Mouse (Mus musculus): ENCODE results near the gene Sidt1. TPM values are rescaled to one million over a fixed set of nuclear protein-coding genes. Genes with fewer than 3 reads are reported as not detected.
"Not testable (repeated sequence)": the region's sequence is repeated elsewhere in the genome, so short reads cannot be mapped to it uniquely, and the experiment has no call there.

Gene Sidt1
- polyA plus RNA-seq, 1 experiment from 2014 or later = 3.1 TPM

DNA sequence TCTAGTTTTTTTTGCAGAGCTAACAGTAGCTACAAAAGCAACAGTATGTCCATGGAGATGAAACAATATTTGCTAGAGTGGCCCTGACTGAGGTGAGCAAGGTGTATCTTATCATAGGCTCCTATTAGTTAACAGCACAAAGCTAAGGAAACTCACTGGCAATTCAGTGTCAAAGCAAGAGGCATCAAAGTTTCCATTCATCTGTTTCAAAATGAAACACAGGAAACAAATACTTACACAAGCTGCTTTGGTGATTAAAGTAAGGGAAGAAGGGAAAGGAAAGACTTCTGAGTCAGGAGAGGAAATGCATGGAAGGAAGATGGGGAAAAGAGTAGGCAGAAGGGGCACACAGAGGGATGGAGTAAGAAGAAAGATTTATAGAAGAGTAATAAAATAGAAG is 39.0 kb downstream of the Sidt1 start:
- no peaks in the 10 kb centered on the region for H3K27me3 ChIP-seq
- no peak for ATAC-seq (replicated peaks)
- no peak overlapping the region for H3K4me3 ChIP-seq
- H3K36me3 ChIP-seq = no peaks in the 10 kb centered on the region
- H3K9me3 ChIP-seq = no peaks in the 10 kb centered on the region
- no peak overlapping the region for H3K27ac ChIP-seq (replicated peaks)
- no peaks in the 10 kb centered on the region for H3K4me1 ChIP-seq
- H3K9ac ChIP-seq (replicated peaks) = no peak overlapping the region
- H3K4me2 ChIP-seq (replicated peaks) = no peak overlapping the region

- H3K4me2 ChIP-seq (replicated peaks); H3K9me3 ChIP-seq; H3K4me3 ChIP-seq; H3K27me3 ChIP-seq; H3K4me1 ChIP-seq; ATAC-seq (replicated peaks); H3K27ac ChIP-seq (replicated peaks); H3K36me3 ChIP-seq; H3K9ac ChIP-seq (replicated peaks): not testable (repeated sequence)
- WGBS = 92% methylated on average over 2 of the region's 2 CpGs
These were observed 40.3 kb downstream of the Sidt1 start for GRCm38 (mm10) chr16:44292681-44293080.

DNA sequence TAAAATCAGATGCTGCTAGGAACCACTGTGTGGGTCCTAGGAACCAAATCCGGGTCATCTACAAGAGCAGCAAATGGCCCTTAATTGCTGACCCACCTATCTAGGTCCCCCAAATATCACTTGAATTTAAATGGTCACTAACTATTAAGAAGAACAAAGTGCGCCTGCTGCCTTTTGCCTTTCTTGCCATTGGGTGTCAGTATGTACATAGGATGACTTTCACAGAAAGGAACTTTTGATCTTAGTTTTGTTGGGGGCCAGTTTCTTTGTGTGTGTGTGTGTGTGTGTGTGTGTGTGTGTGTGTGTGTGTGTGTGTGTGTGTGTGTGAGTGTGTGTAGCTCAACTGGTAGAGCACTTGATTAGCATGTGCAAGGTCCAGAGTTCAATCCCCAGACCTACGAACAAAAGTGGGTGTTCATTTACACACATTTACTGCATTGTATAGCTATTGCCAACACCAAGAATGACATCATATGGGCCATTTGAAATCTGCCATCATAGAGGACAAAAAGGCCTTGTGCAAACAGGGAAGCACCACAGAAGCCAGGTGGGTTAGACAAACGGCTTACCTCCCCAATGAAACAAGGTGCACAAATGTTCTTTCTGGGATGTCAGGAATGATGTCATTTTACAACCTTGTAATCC is 43.9 kb downstream of the Sidt1 start:
- Histone ChIP-seq H3K4me3 (no peak overlapping the region), H3K27me3 (no peaks in the 10 kb centered on the region), H3K36me3 (no peaks in the 10 kb centered on the region), H3K9ac (replicated peaks) (no peak overlapping the region), H3K27ac (replicated peaks) (no peak overlapping the region), H3K4me1 (no peaks in the 10 kb centered on the region), H3K9me3 (no peaks in the 10 kb centered on the region), H3K4me2 (replicated peaks) (no peak overlapping the region)
- ATAC-seq (replicated peaks) = no peak
- WGBS = 72% methylated on average over 4 of the region's 4 CpGs

- ATAC-seq (replicated peaks) = no peak
- Histone ChIP-seq H3K27ac (replicated peaks) (no peak overlapping the region), H3K36me3 (no peaks in the 10 kb centered on the region), H3K4me2 (replicated peaks) (no peak overlapping the region), H3K9ac (replicated peaks) (no peak overlapping the region), H3K4me3 (no peak overlapping the region), H3K4me1 (no peaks in the 10 kb centered on the region), H3K27me3 (no peaks in the 10 kb centered on the region), H3K9me3 (no peaks in the 10 kb centered on the region)
- WGBS = 71% methylated on average over 7 of the region's 7 CpGs
These were observed 45.5 kb downstream of the Sidt1 start for GRCm38 (mm10) chr16:44287356-44287950.

DNA sequence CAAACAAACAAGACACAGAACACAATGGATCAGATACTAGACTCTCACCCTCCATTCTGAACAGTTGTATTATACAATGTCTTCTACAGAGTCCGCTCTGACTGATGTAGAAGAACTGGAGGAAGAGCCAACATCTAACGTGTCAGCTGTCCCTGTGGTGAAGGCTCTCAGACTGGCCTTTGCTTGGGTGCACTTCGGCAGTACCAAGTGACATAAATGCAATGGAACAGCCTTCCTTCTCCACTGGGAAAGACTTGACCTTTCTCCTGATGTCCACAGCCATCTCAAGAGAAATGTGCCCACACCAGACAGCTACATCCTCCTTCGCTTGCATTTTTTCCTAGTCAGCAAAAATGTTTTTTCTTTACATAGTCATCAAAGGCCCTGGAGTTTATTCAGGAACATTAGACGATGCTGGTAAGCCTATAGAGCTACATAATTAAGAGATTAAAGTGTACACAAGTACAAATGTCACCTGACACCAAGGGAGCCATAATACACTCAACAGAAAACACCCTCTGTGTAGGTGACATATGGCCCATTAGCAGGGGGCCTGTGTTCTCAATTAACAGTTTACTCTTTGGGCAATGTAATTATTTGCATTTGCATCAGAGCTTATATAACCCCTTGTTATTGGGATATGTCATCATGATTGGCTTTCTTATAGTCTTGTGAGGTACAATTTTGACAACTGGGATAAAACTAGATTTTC is 50.2 kb downstream of the Sidt1 start:
- no peak for ATAC-seq (replicated peaks)

GRCm38 (mm10) chr16:44282036-44282435 is 51.0 kb downstream of the Sidt1 start:
- no peak overlapping the region for H3K27ac ChIP-seq (replicated peaks)
- no peak overlapping the region for H3K4me3 ChIP-seq
- no peaks in the 10 kb centered on the region for H3K9me3 ChIP-seq
- no peaks in the 10 kb centered on the region for H3K4me1 ChIP-seq
- 69% methylated on average over 3 of the region's 3 CpGs for WGBS
- H3K9ac ChIP-seq (replicated peaks) = no peak overlapping the region
- H3K36me3 ChIP-seq = no peaks in the 10 kb centered on the region
- no peak for ATAC-seq (replicated peaks)
- H3K4me2 ChIP-seq (replicated peaks) = no peak overlapping the region
- no peaks in the 10 kb centered on the region for H3K27me3 ChIP-seq

More for the DNA sequence above, 50.2 kb downstream of the Sidt1 start:
- Histone ChIP-seq H3K27me3 (no peaks in the 10 kb centered on the region), H3K27ac (replicated peaks) (no peak overlapping the region), H3K4me3 (no peak overlapping the region), H3K4me2 (replicated peaks) (no peak overlapping the region), H3K9ac (replicated peaks) (no peak overlapping the region), H3K4me1 (no peaks in the 10 kb centered on the region), H3K36me3 (no peaks in the 10 kb centered on the region), H3K9me3 (no peaks in the 10 kb centered on the region)
- WGBS = 73% methylated on average over 5 of the region's 5 CpGs

DNA sequence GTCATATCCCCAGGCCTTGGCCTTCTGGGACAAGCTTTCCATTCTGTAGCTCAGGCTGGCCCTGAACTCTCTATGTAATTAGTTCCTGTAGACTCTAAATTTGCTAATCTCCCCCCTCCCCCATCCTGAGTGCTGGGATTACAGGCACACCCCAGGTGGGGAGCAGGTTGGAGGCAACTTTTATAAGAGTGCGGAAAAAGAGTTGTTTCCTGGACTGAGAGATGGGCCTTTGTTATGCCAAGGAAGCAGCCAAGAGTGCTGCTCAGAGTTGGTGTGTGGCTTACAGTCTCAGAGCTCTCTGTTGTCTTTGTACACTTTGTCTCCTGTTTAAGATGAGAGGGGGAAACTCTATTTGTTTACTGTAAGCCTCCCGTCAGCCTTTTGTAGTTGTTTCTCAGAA is 52.2 kb downstream of the Sidt1 start:
- Histone ChIP-seq H3K4me3 (no peak overlapping the region), H3K4me2 (replicated peaks) (no peak overlapping the region), H3K9me3 (no peaks in the 10 kb centered on the region), H3K27ac (replicated peaks) (no peak overlapping the region), H3K36me3 (no peaks in the 10 kb centered on the region), H3K27me3 (no peaks in the 10 kb centered on the region), H3K9ac (replicated peaks) (no peak overlapping the region), H3K4me1 (no peaks in the 10 kb centered on the region)
- no peak for ATAC-seq (replicated peaks)
- 49% methylated on average over 2 of the region's 2 CpGs for WGBS

- no peaks in the 10 kb centered on the region for H3K4me1 ChIP-seq
- no peaks in the 10 kb centered on the region for H3K9me3 ChIP-seq
- no peak overlapping the region for H3K4me2 ChIP-seq (replicated peaks)
- H3K36me3 ChIP-seq = no peaks in the 10 kb centered on the region
- no peak overlapping the region for H3K9ac ChIP-seq (replicated peaks)
- H3K27ac ChIP-seq (replicated peaks) = no peak overlapping the region
- H3K4me3 ChIP-seq = no peak overlapping the region
- no peaks in the 10 kb centered on the region for H3K27me3 ChIP-seq
- ATAC-seq (replicated peaks) = no peak
- WGBS = 95% methylated on average over 10 of the region's 10 CpGs
These were observed 55.8 kb downstream of the Sidt1 start for GRCm38 (mm10) chr16:44277212-44277611.

DNA sequence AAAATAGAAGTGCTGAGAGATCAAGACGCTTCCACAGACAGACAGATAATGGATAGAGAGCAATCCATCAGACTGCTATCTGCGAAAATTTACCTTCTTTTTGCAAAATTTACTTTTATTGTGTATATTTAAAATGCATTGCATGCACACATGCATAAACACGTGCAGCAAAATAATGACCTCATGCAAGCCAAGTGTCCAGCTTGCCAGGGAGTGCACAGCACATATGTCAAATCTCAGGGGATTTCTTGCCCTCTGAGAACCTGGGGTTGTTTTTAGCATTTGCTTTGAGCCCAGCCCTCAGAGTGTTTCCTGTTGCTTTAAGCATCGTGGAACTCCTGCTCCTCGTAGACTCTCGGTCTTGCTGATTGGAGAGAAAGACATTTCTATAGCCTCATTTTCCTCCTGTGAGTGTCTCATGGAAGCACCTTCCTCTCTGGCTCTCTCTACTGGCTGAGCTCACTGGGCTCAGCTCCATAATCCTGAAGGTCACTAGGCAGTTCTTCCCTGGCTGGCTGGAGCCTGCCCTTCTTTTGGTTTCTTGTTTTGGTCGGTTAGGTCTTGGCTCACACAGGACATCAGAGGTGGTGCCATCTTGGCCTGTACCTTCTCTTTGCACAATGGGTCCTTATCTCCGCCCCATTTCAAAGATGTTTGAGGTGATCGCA is 61.5 kb downstream of the Sidt1 start:
- H3K36me3 ChIP-seq = no peaks in the 10 kb centered on the region
- 82% methylated on average over 9 of the region's 9 CpGs for WGBS
- no peaks in the 10 kb centered on the region for H3K27me3 ChIP-seq
- no peaks in the 10 kb centered on the region for H3K4me1 ChIP-seq
- no peak overlapping the region for H3K9ac ChIP-seq (replicated peaks)
- ATAC-seq (replicated peaks) = no peak
- H3K4me2 ChIP-seq (replicated peaks) = no peak overlapping the region
- no peak overlapping the region for H3K4me3 ChIP-seq
- H3K9me3 ChIP-seq = no peaks in the 10 kb centered on the region
- H3K27ac ChIP-seq (replicated peaks) = no peak overlapping the region

- no peak overlapping the region for H3K4me2 ChIP-seq (replicated peaks)
- no peaks in the 10 kb centered on the region for H3K9me3 ChIP-seq
- ATAC-seq (replicated peaks) = no peak
- H3K27ac ChIP-seq (replicated peaks) = no peak overlapping the region
- no peak overlapping the region for H3K4me3 ChIP-seq
- H3K9ac ChIP-seq (replicated peaks) = no peak overlapping the region
- H3K27me3 ChIP-seq = no peaks in the 10 kb centered on the region
- H3K4me1 ChIP-seq = no peaks in the 10 kb centered on the region
- no peaks in the 10 kb centered on the region for H3K36me3 ChIP-seq
- 83% methylated on average over 5 of the region's 5 CpGs for WGBS
These were observed 62.4 kb downstream of the Sidt1 start for GRCm38 (mm10) chr16:44270606-44271005.

DNA sequence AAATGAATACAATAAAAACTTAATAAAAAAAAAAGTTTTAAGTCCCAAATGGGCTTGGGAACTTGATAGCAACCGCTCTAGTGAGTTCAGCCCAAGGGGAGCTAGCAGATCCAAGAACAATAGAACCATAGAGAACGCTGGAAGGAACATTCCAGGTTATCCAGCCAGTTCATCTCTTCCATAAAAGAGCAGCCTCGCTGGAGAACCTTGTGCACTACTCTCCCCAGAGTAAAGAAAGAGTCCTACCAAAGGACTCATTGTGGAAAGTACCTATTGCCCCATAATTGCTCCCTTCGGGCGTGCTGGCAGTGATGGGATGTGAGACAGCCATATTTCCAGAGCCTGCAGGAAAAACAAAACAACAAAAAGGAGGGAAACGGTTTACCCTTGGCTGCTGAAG is 63.4 kb downstream of the Sidt1 start:
- no peak overlapping the region for H3K4me3 ChIP-seq
- WGBS = 71% methylated on average over 6 of the region's 6 CpGs
- no peaks in the 10 kb centered on the region for H3K27me3 ChIP-seq
- no peaks in the 10 kb centered on the region for H3K4me1 ChIP-seq
- ATAC-seq (replicated peaks) = no peak
- H3K27ac ChIP-seq (replicated peaks) = no peak overlapping the region
- H3K9me3 ChIP-seq = no peaks in the 10 kb centered on the region
- H3K9ac ChIP-seq (replicated peaks) = no peak overlapping the region
- no peak overlapping the region for H3K4me2 ChIP-seq (replicated peaks)
- H3K36me3 ChIP-seq = no peaks in the 10 kb centered on the region

DNA sequence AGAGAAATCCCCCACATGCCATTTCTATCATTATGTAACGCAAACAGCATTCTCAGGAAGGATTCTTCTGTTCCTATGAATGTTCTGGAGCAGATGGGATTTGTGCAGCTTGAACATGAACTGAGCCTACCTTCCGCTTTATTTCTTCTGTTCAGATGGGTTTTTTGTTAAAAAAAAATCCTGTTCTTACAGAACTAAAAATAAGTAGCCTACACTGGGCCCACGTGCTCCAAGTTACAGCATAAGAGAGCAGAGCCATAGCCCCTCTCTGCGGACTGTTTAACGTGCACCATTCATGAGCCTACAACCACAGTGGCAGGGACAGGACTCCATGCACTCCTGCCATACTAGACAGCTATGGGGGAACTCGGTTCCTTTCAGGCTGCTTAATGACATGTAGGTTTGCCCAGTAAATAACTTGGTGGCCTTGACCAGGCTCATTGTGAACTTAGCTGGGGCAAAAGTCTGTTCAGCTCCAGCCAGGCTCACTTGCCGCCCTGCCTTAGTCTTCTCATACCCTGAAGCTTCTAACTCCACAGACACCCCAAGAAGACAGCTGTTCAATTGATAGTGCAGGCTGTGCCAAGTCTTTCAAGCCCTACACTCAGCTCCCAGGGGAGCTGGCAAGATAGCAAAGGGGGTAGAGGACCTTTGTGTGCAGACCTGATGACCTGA is 64.3 kb downstream of the Sidt1 start:
- no peak for ATAC-seq (replicated peaks)
- WGBS = 90% methylated on average over 7 of the region's 7 CpGs

More for the DNA sequence above, 64.3 kb downstream of the Sidt1 start:
- Histone ChIP-seq H3K4me3 (no peak overlapping the region), H3K9ac (replicated peaks) (no peak overlapping the region), H3K27me3 (no peaks in the 10 kb centered on the region), H3K4me2 (replicated peaks) (no peak overlapping the region), H3K36me3 (no peaks in the 10 kb centered on the region), H3K9me3 (no peaks in the 10 kb centered on the region), H3K27ac (replicated peaks) (no peak overlapping the region), H3K4me1 (no peaks in the 10 kb centered on the region)
